Mouse (Mus musculus): ENCODE data around the gene Gdi2. TPM values are rescaled to one million over a fixed set of nuclear protein-coding genes. Genes with fewer than 3 reads are reported as not detected.
A peak's percentile ranks its signal among the peaks of the same experiment; 100 is the strongest.

Gdi2 gene
- polyA plus RNA-seq, 1 experiment from 2014 or later = 386 TPM

GRCm38 (mm10) chr13:3590789-3591188 lies 52.9 kb downstream of the Gdi2 start:
- no peak overlapping the region for H3K4me3 ChIP-seq
- no peaks in the 10 kb centered on the region for H3K27me3 ChIP-seq (replicated peaks)
- no peak overlapping the region for H3K4me2 ChIP-seq
- no peaks in the 10 kb centered on the region for H3K4me1 ChIP-seq
- H3K36me3 ChIP-seq (replicated peaks) = peaks cover 39% of the 10 kb centered on the region
- H3K9ac ChIP-seq = no peak overlapping the region
- 86% methylated on average over 3 of the region's 3 CpGs for WGBS
- H3K27ac ChIP-seq = no peak overlapping the region
- ATAC-seq (replicated peaks) = no peak
- H3K9me3 ChIP-seq = no peaks in the 10 kb centered on the region

GRCm38 (mm10) chr13:3594311-3594710 lies 56.4 kb downstream of the Gdi2 start:
- Histone ChIP-seq H3K4me2 (no peak overlapping the region), H3K9ac (no peak overlapping the region), H3K9me3 (no peaks in the 10 kb centered on the region), H3K27ac (no peak overlapping the region), H3K4me3 (no peak overlapping the region), H3K36me3 (replicated peaks) (peaks cover 41% of the 10 kb centered on the region), H3K4me1 (no peaks in the 10 kb centered on the region), H3K27me3 (replicated peaks) (no peaks in the 10 kb centered on the region)
- no peak for ATAC-seq (replicated peaks)
- 97% methylated on average over 1 of the region's 1 CpGs for WGBS

GRCm38 (mm10) chr13:3596232-3596631 lies 58.4 kb downstream of the Gdi2 start:
- Histone ChIP-seq H3K36me3 (replicated peaks) (peaks cover 34% of the 10 kb centered on the region), H3K27ac (no peak overlapping the region), H3K4me1 (no peaks in the 10 kb centered on the region), H3K27me3 (replicated peaks) (no peaks in the 10 kb centered on the region), H3K9ac (no peak overlapping the region), H3K9me3 (no peaks in the 10 kb centered on the region), H3K4me3 (no peak overlapping the region), H3K4me2 (no peak overlapping the region)
- ATAC-seq (replicated peaks) = no peak
- 96% methylated on average over 6 of the region's 6 CpGs for WGBS

- H3K4me1 ChIP-seq = peaks cover 6% of the 10 kb centered on the region
- peak overlapping the region; percentile 72 for H3K4me2 ChIP-seq
- peak overlapping the region; percentile 72 for H3K9ac ChIP-seq
- H3K27me3 ChIP-seq (replicated peaks) = 0 out of 2 replicates have a peak, but pooled peaks cover 4% of the 10 kb centered on the region
- peak overlapping the region; percentile 77 for H3K4me3 ChIP-seq
- H3K36me3 ChIP-seq (replicated peaks) = no peaks in the 10 kb centered on the region
- WGBS = 24% methylated on average over 8 of the region's 8 CpGs
- no peak overlapping the region for H3K27ac ChIP-seq
- H3K9me3 ChIP-seq = no peaks in the 10 kb centered on the region
- ATAC-seq (replicated peaks) = no peak
Observed at GRCm38 (mm10) chr13:3609780-3610117, 71.9 kb downstream of the Gdi2 start.

- peak overlapping the region; percentile 88 for H3K27ac ChIP-seq
- 0 out of 2 replicates have a peak, but pooled peaks cover 4% of the 10 kb centered on the region for H3K27me3 ChIP-seq (replicated peaks)
- peaks cover 6% of the 10 kb centered on the region for H3K4me1 ChIP-seq
- H3K9me3 ChIP-seq = no peaks in the 10 kb centered on the region
- ATAC-seq (replicated peaks) = peak; percentile 1
- H3K36me3 ChIP-seq (replicated peaks) = no peaks in the 10 kb centered on the region
- H3K4me3 ChIP-seq = peak overlapping the region; percentile 77
- H3K9ac ChIP-seq = peak overlapping the region; percentile 72
- H3K4me2 ChIP-seq = peak overlapping the region; percentile 72
- 0% methylated on average over 42 of the region's 50 CpGs for WGBS
Observed at GRCm38 (mm10) chr13:3610118-3610794, 72.4 kb downstream of the Gdi2 start.

GRCm38 (mm10) chr13:3610795-3611438 lies 73.1 kb downstream of the Gdi2 start, which contains the start of gene Fam208b:
Fam208b (minus strand) TSS chr13:3611108.
- Histone ChIP-seq H3K9me3 (no peaks in the 10 kb centered on the region), H3K4me3 (peak within 1 kb of the TSS; percentile 77), H3K4me1 (peaks cover 6% of the 10 kb centered on the region), H3K36me3 (replicated peaks) (no peaks in the 10 kb centered on the region), H3K27me3 (replicated peaks) (0 out of 2 replicates have a peak, but pooled peaks cover 4% of the 10 kb centered on the region), H3K9ac (peak within 1 kb of the TSS; percentile 72), H3K4me2 (peak within 1 kb of the TSS; percentile 72), H3K27ac (peak within 1 kb of the TSS; percentile 88)
- under 1% methylated on average over 58 of the region's 58 CpGs for WGBS
- ATAC-seq (replicated peaks) = peak; percentile 99

Other genes with a start within 250 kb of the Gdi2 start
- gene Fam208b, start 73.0 kb downstream of the Gdi2 start, polyA plus RNA-seq (2015; fragmentation: Nextera tagmentation; extraction: Ambion mirVana) = 18.5 and 19.3 TPM in 2 replicates
- 20.8 TPM in 2 replicates for gene Asb13, start 96.0 kb downstream of the Gdi2 start, polyA plus RNA-seq (2015; fragmentation: Nextera tagmentation; extraction: Ambion mirVana)